Mouse (Mus musculus): ENCODE measurements at regions not wholly inside any gene's neighbourhood (a gene's known extent, or its start where the extent isn't known, plus 50 kb on each side); places are given as distances from the start of the nearest gene placed in this dataset.
A peak's percentile ranks its signal among the peaks of the same experiment; 100 is the strongest.

- H3K4me3 ChIP-seq (replicated peaks; ENCODE audit: extremely low read depth, low read depth, low read length), result no peak overlapping the region
- H3K4me1 ChIP-seq (ENCODE audit: control insufficient read depth, insufficient read depth, low read length), result no peaks in the 10 kb centered on the region
- DNase-seq, result no peak
- 66% methylated on average over 15 of the region's 15 CpGs for WGBS
- no peak for TF ChIP-seq POLR2A (IDR thresholded peaks at IDR 0.05; ENCODE audit: borderline replicate concordance, extremely low read depth, low read depth, low read length)
- no peak for TF ChIP-seq CTCF (IDR thresholded peaks at IDR 0.05; ENCODE audit: insufficient read depth, low read length)
Measured at GRCm38 (mm10) chr10:117518793-117519669, 110.3 kb upstream of the Cpm start.

GRCm38 (mm10) chr10:117517800-117518770, 111.2 kb upstream of the Cpm start:
- Histone ChIP-seq H3K4me1 (ENCODE audit: control insufficient read depth, insufficient read depth, low read length) (no peaks in the 10 kb centered on the region), H3K4me3 (replicated peaks; ENCODE audit: extremely low read depth, low read depth, low read length) (no peak overlapping the region)
- no peak for DNase-seq
- TF ChIP-seq CTCF (IDR thresholded peaks at IDR 0.05; ENCODE audit: insufficient read depth, low read length), result no peak
- TF ChIP-seq POLR2A (IDR thresholded peaks at IDR 0.05; ENCODE audit: borderline replicate concordance, extremely low read depth, low read depth, low read length), result no peak
- 38% methylated on average over 14 of the region's 14 CpGs for WGBS

DNA sequence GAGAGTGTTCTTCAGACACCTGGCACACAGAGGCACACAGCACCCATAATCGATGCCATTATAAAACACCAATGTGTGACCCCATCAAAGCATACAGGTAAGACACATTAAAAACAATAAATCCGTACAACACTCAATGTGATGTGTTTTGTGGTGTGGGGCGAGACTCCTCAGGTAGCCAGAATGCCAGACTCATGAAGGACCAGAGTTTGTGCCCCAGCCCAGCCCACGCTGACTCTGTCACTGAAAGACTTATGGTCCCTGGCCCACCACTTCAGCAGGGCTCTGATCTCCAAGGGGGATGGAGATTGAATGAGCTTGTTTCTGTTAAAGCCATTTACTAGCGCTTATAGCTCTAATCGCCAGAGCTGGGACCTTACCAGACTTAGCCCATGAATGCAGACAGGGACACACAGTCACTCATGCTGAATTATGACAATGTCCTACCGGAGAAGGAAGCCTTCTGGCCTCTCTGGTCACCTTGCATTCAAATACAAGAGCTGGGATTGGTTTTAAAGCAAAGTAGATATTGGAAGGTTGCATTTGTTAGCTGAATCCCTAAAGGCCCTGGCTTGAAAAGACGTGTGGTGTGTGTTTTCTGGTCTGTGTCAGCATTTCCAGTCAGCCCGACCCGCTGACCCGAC, 112.1 kb upstream of the Cpm start:
- no peaks in the 10 kb centered on the region for H3K4me1 ChIP-seq (ENCODE audit: control insufficient read depth, insufficient read depth, low read length)
- 62% methylated on average over 11 of the region's 11 CpGs for WGBS
- H3K4me3 ChIP-seq (replicated peaks; ENCODE audit: extremely low read depth, low read depth, low read length), result no peak overlapping the region
- TF ChIP-seq CTCF (IDR thresholded peaks at IDR 0.05; ENCODE audit: insufficient read depth, low read length) (no peak), POLR2A (IDR thresholded peaks at IDR 0.05; ENCODE audit: borderline replicate concordance, extremely low read depth, low read depth, low read length) (no peak)
- no peak for DNase-seq

- TF ChIP-seq CTCF (IDR thresholded peaks at IDR 0.05; ENCODE audit: insufficient read depth, low read length), result no peak
- no peak for TF ChIP-seq POLR2A (IDR thresholded peaks at IDR 0.05; ENCODE audit: borderline replicate concordance, extremely low read depth, low read depth, low read length)
- no peaks in the 10 kb centered on the region for H3K4me1 ChIP-seq (ENCODE audit: control insufficient read depth, insufficient read depth, low read length)
- 83% methylated on average over 8 of the region's 8 CpGs for WGBS
- H3K4me3 ChIP-seq (replicated peaks; ENCODE audit: extremely low read depth, low read depth, low read length), result no peak overlapping the region
- DNase-seq, result no peak
Measured at GRCm38 (mm10) chr10:117516510-117516909, 112.8 kb upstream of the Cpm start.

- no peaks in the 10 kb centered on the region for H3K4me1 ChIP-seq (ENCODE audit: control insufficient read depth, insufficient read depth, low read length)
- H3K4me3 ChIP-seq (replicated peaks; ENCODE audit: extremely low read depth, low read depth, low read length), result no peak overlapping the region
- no peak for DNase-seq
- WGBS, result 55% methylated on average over 10 of the region's 10 CpGs
- TF ChIP-seq POLR2A (IDR thresholded peaks at IDR 0.05; ENCODE audit: borderline replicate concordance, extremely low read depth, low read depth, low read length), result no peak
- TF ChIP-seq CTCF (IDR thresholded peaks at IDR 0.05; ENCODE audit: insufficient read depth, low read length), result peak; percentile 61
Measured at GRCm38 (mm10) chr10:117515777-117516501, 113.4 kb upstream of the Cpm start.

DNA sequence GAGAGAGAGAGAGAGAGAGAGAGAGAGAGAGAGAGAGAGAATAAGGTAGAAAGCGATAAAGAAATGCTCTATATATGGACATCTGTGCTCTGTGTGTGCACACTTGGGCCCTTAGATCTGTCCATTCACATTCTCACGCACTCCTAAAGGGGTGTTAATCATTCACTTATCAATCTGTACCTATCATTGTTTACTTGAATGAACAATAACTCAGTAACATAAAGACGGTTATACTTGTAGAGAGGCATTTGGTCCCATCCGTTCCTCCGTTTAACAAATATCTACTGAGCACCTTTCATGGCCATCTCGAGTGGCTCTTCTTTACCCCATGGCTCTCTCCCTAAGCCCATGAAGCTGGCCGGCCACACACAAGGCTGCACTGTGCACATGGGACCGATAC, 114.3 kb upstream of the Cpm start:
- TF ChIP-seq CTCF (IDR thresholded peaks at IDR 0.05; ENCODE audit: insufficient read depth, low read length) (no peak), POLR2A (IDR thresholded peaks at IDR 0.05; ENCODE audit: borderline replicate concordance, extremely low read depth, low read depth, low read length) (no peak)
- H3K4me3 ChIP-seq (replicated peaks; ENCODE audit: extremely low read depth, low read depth, low read length), result no peak overlapping the region
- no peaks in the 10 kb centered on the region for H3K4me1 ChIP-seq (ENCODE audit: control insufficient read depth, insufficient read depth, low read length)
- 87% methylated on average over 8 of the region's 8 CpGs for WGBS
- no peak for DNase-seq

GRCm38 (mm10) chr10:117513925-117514546, 115.3 kb upstream of the Cpm start:
- DNase-seq, result no peak
- 89% methylated on average over 7 of the region's 7 CpGs for WGBS
- H3K4me1 ChIP-seq (ENCODE audit: control insufficient read depth, insufficient read depth, low read length), result no peaks in the 10 kb centered on the region
- H3K4me3 ChIP-seq (replicated peaks; ENCODE audit: extremely low read depth, low read depth, low read length), result no peak overlapping the region
- TF ChIP-seq POLR2A (IDR thresholded peaks at IDR 0.05; ENCODE audit: borderline replicate concordance, extremely low read depth, low read depth, low read length) (no peak), CTCF (IDR thresholded peaks at IDR 0.05; ENCODE audit: insufficient read depth, low read length) (no peak)

GRCm38 (mm10) chr10:117512424-117513257, 116.7 kb upstream of the Cpm start:
- TF ChIP-seq CTCF (IDR thresholded peaks at IDR 0.05; ENCODE audit: insufficient read depth, low read length) (no peak), POLR2A (IDR thresholded peaks at IDR 0.05; ENCODE audit: borderline replicate concordance, extremely low read depth, low read depth, low read length) (no peak)
- no peak overlapping the region for H3K4me3 ChIP-seq (replicated peaks; ENCODE audit: extremely low read depth, low read depth, low read length)
- WGBS, result 85% methylated on average over 9 of the region's 9 CpGs
- DNase-seq, result no peak
- no peaks in the 10 kb centered on the region for H3K4me1 ChIP-seq (ENCODE audit: control insufficient read depth, insufficient read depth, low read length)
